Mouse (Mus musculus) liver, embryonic 14.5 days (tissue): ENCODE measurements around the gene Copz2.

Experiments
- CTCF ChIP-seq: IDR thresholded peaks from 2 replicates; pipeline ENCODE4 v1.5.1; 2016; ENCODE audit warnings: antibody characterized with exemption, low read depth, control low read depth
- EP300 ChIP-seq: IDR thresholded peaks from 2 replicates; pipeline ENCODE4 v1.6.1; 2016; ENCODE audit warnings: antibody characterized with exemption, low read depth

- TF ChIP-seq CTCF (no peak), EP300 (no peak)
These were observed 18.2 kb upstream of the Copz2 start for GRCm38 (mm10) chr11:96831516-96831915.
